Mouse (Mus musculus): ENCODE measurements at regions not wholly inside any gene's neighbourhood (a gene's known extent, or its start where the extent isn't known, plus 50 kb on each side); places are given as distances from the start of the nearest gene placed in this dataset.

DNA sequence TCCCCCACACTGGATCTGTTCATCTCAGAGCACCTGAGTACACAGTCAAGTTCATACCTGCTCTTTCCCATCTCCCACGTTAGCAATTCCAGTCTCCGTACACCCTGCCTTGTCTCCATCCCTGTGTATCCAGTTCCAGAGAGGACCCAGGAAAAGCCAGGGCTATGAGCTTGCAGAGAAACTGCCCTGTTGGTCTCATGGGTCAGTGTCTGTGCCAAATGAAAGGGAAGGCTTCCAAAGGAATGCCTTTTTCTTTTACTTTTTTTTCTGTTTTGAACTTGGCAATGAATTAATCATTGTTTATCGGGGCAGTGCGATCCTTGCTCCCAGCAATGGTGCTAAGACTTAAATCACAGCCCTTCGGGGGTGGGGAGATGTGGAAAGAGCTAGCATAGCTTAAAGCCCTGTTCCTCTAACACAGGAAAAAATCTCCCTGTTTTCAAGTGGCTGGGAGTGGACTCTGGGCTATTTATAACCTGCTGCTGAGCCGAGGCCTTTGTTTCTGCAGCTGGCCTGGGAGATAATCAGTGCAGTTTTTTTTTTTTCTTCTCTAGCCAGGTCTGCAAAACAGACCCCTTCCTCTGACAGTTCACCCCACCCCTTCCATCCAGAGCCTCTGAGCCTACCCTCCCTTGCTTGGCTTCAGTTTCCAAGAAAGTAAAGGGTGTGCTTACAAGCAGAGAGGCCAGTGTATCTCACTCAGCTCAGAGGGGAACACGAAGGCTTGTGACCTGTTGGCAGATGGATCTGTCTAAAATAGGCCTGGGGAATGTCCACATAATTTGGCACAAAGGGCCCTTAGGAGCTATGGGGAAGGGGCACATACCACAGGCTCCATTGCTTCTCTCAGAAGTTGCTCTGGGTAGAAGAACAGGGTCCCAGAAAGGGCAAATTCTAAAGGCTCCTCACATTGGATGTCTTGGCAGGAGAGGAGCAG, 308.6 kb downstream of the Gm49356 start:
- peak; percentile 72 for ATAC-seq (replicated peaks; ENCODE audit: low FRiP score, low read depth)
- H3K9me3 ChIP-seq (replicated peaks; ENCODE audit: low read length), result no peaks in the 10 kb centered on the region
- H3K9ac ChIP-seq (ENCODE audit: low read depth, low read length), result 0 out of 2 replicates have a peak overlapping the region, but pooled peaks have one; percentile 4
- DNase-seq (ENCODE audit: low spot score), result peak; percentile 91
- WGBS, result 3% methylated on average over 7 of the region's 7 CpGs
- no peaks in the 10 kb centered on the region for H3K36me3 ChIP-seq (ENCODE audit: insufficient read depth, low read length)
- H3K4me2 ChIP-seq (ENCODE audit: low read length), result peak overlapping the region; percentile 7; the same call in 1 of the 2 replicates
- H3K4me3 ChIP-seq (replicated peaks; ENCODE audit: low read depth, low read length), result no peak overlapping the region
- H3K27ac ChIP-seq, result peak overlapping the region; percentile 82
- peaks cover 20% of the 10 kb centered on the region for H3K4me1 ChIP-seq (replicated peaks; ENCODE audit: insufficient read depth, low read length)
- TF ChIP-seq CTCF (IDR thresholded peaks at IDR 0.05; ENCODE audit: low read depth), result no peak
- H3K27me3 ChIP-seq (ENCODE audit: insufficient read depth, low read length), result no peaks in the 10 kb centered on the region

DNA sequence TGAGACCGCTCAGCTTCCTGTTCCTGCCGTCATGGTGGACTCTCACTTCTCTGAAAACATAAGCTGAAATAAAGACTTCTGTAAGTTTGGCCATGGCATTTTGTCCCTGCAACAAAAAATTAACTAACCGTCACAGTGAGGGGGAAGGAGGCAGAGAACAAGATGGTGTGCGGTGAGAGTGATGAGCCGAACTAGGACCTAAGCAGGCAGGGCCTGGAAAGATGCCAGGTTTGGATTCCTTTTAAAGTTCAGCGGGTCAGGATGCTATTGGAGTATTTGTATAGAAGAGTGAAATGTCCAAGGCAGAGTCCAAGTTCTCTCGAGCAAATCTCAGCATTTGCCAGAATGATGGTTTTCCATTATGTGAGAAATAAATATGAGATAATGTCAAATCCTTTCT, 312.3 kb downstream of the Gm49356 start:
- H3K9me3 ChIP-seq (replicated peaks; ENCODE audit: low read length), result no peaks in the 10 kb centered on the region
- H3K27ac ChIP-seq, result no peak overlapping the region
- H3K9ac ChIP-seq (ENCODE audit: low read depth, low read length), result no peak overlapping the region
- no peak for TF ChIP-seq CTCF (IDR thresholded peaks at IDR 0.05; ENCODE audit: low read depth)
- H3K4me3 ChIP-seq (replicated peaks; ENCODE audit: low read depth, low read length), result no peak overlapping the region
- no peaks in the 10 kb centered on the region for H3K36me3 ChIP-seq (ENCODE audit: insufficient read depth, low read length)
- H3K27me3 ChIP-seq (ENCODE audit: insufficient read depth, low read length), result no peaks in the 10 kb centered on the region
- 65% methylated on average over 7 of the region's 7 CpGs for WGBS
- peaks cover 24% of the 10 kb centered on the region for H3K4me1 ChIP-seq (replicated peaks; ENCODE audit: insufficient read depth, low read length)
- no peak for ATAC-seq (replicated peaks; ENCODE audit: low FRiP score, low read depth)
- H3K4me2 ChIP-seq (ENCODE audit: low read length), result no peak overlapping the region
- DNase-seq (ENCODE audit: low spot score), result no peak

DNA sequence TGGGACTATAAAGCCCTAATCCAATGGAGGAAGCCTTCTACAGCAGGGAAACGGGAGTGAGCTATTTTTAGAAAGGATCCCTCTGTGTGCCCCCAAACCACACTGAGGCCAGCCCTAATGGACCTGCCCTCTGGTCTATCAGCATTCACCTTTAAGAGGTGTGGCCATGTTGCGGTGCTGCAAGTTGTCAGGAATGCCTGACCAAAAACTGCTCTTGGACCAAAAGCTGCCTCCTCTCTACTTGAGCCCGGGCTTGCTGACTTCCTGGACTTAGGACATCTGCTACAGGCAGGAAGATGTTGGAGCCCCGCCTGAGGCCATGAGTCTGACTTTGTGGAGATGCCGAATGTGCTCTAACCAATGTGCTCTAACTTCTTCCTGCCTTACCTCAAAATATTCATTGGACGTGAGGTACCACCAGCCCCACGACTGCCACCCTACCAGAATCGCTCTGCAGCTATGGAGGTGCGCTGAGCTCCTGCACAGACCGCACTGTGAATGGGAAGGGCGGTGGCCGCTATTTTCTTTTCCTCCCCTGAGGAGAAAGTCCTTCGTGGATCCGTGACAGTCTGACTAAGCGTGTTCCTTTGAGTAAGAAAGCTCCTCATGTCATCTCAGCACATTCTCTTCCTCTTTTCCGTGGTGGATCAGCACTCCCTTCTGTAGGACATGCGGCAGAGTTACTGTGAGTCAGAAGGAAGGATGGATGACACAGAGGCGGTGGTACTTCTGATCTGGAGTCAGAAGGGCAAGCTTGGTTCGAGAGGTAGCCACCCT, 313.0 kb downstream of the Gm49356 start:
- H3K4me3 ChIP-seq (replicated peaks; ENCODE audit: low read depth, low read length), result no peak overlapping the region
- ATAC-seq (replicated peaks; ENCODE audit: low FRiP score, low read depth) (no peak), DNase-seq (ENCODE audit: low spot score) (peak; percentile 40)
- H3K4me2 ChIP-seq (ENCODE audit: low read length), result no peak overlapping the region
- H3K27me3 ChIP-seq (ENCODE audit: insufficient read depth, low read length), result no peaks in the 10 kb centered on the region
- H3K27ac ChIP-seq, result no peak overlapping the region
- 73% methylated on average over 19 of the region's 19 CpGs for WGBS
- peaks cover 18% of the 10 kb centered on the region for H3K4me1 ChIP-seq (replicated peaks; ENCODE audit: insufficient read depth, low read length)
- no peaks in the 10 kb centered on the region for H3K9me3 ChIP-seq (replicated peaks; ENCODE audit: low read length)
- H3K9ac ChIP-seq (ENCODE audit: low read depth, low read length), result no peak overlapping the region
- H3K36me3 ChIP-seq (ENCODE audit: insufficient read depth, low read length), result no peaks in the 10 kb centered on the region
- no peak for TF ChIP-seq CTCF (IDR thresholded peaks at IDR 0.05; ENCODE audit: low read depth)

DNA sequence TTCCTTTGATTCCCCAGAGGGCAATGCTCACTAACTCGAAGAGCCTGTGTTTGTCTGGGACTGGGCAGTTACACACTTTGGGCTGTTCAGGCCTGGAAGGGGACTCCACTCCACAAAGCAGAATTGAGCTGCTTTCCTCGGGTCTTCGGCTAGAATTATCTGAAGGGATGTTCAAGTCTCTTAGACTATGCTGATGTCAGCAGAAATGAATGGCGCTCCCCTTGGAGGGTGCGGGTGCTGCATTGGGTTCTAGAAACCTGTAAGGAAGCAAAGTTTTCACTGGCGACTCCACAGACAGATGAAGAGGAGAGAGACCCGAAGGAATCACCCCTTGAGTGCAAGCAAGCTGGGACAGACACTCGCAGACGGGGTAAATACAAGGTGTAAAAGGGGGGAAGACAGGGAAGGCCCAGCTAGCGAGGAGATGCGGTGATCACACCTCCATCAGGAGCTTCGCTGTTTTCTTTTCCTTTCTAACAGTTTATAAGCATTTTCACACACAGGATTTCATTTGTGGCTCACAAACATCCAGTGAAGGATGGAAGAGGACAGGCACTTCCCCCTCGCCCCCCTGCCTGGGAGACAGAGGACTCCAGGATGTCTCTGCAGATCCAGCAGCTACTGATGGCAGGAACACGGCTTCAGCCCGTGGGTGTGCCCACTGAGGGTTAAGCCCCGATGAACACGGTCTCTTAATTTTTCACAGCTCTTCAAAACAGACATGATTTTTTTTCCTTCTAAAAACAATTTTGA, 314.2 kb downstream of the Gm49356 start:
- Histone ChIP-seq H3K4me3 (replicated peaks; ENCODE audit: low read depth, low read length) (no peak overlapping the region), H3K27ac (no peak overlapping the region), H3K4me2 (ENCODE audit: low read length) (peak overlapping the region; percentile 4; the same call in 1 of the 2 replicates), H3K27me3 (ENCODE audit: insufficient read depth, low read length) (no peaks in the 10 kb centered on the region), H3K9ac (ENCODE audit: low read depth, low read length) (no peak overlapping the region), H3K9me3 (replicated peaks; ENCODE audit: low read length) (no peaks in the 10 kb centered on the region), H3K36me3 (ENCODE audit: insufficient read depth, low read length) (no peaks in the 10 kb centered on the region), H3K4me1 (replicated peaks; ENCODE audit: insufficient read depth, low read length) (peaks cover 8% of the 10 kb centered on the region)
- ATAC-seq (replicated peaks; ENCODE audit: low FRiP score, low read depth), result no peak
- no peak for DNase-seq (ENCODE audit: low spot score)
- WGBS, result 62% methylated on average over 17 of the region's 17 CpGs
- TF ChIP-seq CTCF (IDR thresholded peaks at IDR 0.05; ENCODE audit: low read depth), result no peak

DNA sequence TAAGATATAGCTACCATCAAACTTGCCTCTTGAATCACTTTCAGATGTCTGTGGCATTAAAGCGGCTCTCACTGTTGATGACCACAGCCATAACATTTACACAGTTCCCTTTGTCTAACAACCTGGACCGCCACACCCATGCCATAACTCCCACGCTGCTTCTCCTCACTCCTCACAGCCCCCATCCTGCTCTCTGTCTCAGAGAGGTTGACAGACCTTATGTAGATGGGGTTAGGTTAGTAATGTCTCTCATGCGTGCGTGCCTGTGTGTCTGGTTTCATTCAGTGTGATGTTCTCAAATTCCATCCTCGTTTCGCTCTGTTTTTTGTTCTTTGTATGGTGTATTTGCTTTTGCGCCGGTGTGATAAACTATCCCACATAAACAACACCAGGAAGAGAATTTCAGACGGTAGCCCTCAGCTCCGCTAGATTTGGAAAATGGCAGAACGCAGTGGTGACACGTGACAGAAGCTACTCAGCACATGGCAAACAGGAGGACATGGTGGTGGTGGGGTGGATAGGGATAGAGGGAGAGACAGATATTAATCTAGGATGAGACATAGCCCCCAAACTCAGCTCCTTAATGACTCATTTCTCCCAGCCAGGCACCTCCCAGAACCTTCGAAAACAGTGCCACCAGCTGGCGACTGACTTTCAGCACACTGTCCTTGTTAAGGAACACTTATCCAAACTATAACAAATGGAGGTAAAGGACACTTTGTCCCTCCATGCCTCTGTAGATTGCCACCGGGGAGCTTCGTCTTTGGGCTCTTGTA, 314.9 kb downstream of the Gm49356 start:
- no peaks in the 10 kb centered on the region for H3K9me3 ChIP-seq (replicated peaks; ENCODE audit: low read length)
- WGBS, result 40% methylated on average over 17 of the region's 17 CpGs
- H3K9ac ChIP-seq (ENCODE audit: low read depth, low read length), result no peak overlapping the region
- no peaks in the 10 kb centered on the region for H3K36me3 ChIP-seq (ENCODE audit: insufficient read depth, low read length)
- DNase-seq (ENCODE audit: low spot score), result peak; percentile 86
- H3K27me3 ChIP-seq (ENCODE audit: insufficient read depth, low read length), result no peaks in the 10 kb centered on the region
- H3K4me3 ChIP-seq (replicated peaks; ENCODE audit: low read depth, low read length), result no peak overlapping the region
- no peak; the same call in 1 of the 2 replicates for ATAC-seq (replicated peaks; ENCODE audit: low FRiP score, low read depth)
- H3K27ac ChIP-seq, result no peak overlapping the region
- peak; percentile 74 for TF ChIP-seq CTCF (IDR thresholded peaks at IDR 0.05; ENCODE audit: low read depth)
- H3K4me1 ChIP-seq (replicated peaks; ENCODE audit: insufficient read depth, low read length), result 0 out of 2 replicates have a peak, but pooled peaks cover 4% of the 10 kb centered on the region
- peak overlapping the region; percentile 4; the same call in 1 of the 2 replicates for H3K4me2 ChIP-seq (ENCODE audit: low read length)

All from kidney, postnatal 0 days (tissue).